Mouse (Mus musculus): ENCODE measurements around the gene Recql. TPM values are rescaled to one million over a fixed set of nuclear protein-coding genes. Genes with fewer than 3 reads are reported as not detected.

Gene Recql
- polyA plus RNA-seq, 1 experiment from 2014 or later, result 26.5 TPM

GRCm38 (mm10) chr6:142322881-142323280 lies 64.0 kb downstream of the Recql start, which contains the start of gene Slco1a5:
Gene Slco1a5 (minus strand): TSS chr6:142322981.
- H3K9ac ChIP-seq, result no peak within 1 kb of the TSS
- no peak within 1 kb of the TSS for H3K27ac ChIP-seq
- H3K27me3 ChIP-seq, result no peaks in the 10 kb centered on the region
- ATAC-seq (ENCODE audit: insufficient number of reproducible peaks, low FRiP score, low TSS enrichment, low read depth), result no peak
- no peak within 1 kb of the TSS for H3K4me2 ChIP-seq
- no peak within 1 kb of the TSS for H3K4me3 ChIP-seq
- 33% methylated on average over 4 of the region's 4 CpGs for WGBS
- no peaks in the 10 kb centered on the region for H3K9me3 ChIP-seq
- H3K4me1 ChIP-seq, result no peaks in the 10 kb centered on the region
- no peaks in the 10 kb centered on the region for H3K36me3 ChIP-seq

DNA sequence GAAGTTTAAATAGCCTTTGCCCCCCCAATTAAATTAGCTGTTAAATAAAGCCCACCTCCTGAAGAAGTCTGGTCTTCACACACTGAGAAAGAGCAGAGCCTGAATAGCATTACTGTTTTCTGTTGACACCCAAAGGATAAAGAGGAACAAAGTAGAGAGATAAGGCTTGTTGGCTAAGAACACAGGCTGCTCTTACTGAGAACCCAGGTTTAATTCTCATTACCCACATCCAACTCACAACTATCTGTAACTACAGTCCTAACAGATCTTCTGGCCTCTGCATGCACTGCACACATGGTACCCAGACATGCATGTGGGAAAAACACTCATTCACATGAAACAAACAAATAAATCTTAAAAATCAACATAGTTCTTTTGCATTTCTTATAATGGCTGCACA lies 69.8 kb downstream of the Recql start:
- no peaks in the 10 kb centered on the region for H3K27me3 ChIP-seq
- H3K4me2 ChIP-seq, result no peak overlapping the region
- H3K27ac ChIP-seq, result no peak overlapping the region
- H3K9me3 ChIP-seq, result no peaks in the 10 kb centered on the region
- H3K4me3 ChIP-seq, result no peak overlapping the region
- no peaks in the 10 kb centered on the region for H3K4me1 ChIP-seq
- H3K9ac ChIP-seq, result no peak overlapping the region
- no peak for ATAC-seq (ENCODE audit: insufficient number of reproducible peaks, low FRiP score, low TSS enrichment, low read depth)
- H3K36me3 ChIP-seq, result no peaks in the 10 kb centered on the region

- ATAC-seq (ENCODE audit: insufficient number of reproducible peaks, low FRiP score, low TSS enrichment, low read depth), result peak; percentile 48; the same call in 1 of the 2 replicates
- 84% methylated on average over 5 of the region's 5 CpGs for WGBS
- no peaks in the 10 kb centered on the region for H3K27me3 ChIP-seq
Observed at GRCm38 (mm10) chr6:142314285-142314684, 72.6 kb downstream of the Recql start.

DNA sequence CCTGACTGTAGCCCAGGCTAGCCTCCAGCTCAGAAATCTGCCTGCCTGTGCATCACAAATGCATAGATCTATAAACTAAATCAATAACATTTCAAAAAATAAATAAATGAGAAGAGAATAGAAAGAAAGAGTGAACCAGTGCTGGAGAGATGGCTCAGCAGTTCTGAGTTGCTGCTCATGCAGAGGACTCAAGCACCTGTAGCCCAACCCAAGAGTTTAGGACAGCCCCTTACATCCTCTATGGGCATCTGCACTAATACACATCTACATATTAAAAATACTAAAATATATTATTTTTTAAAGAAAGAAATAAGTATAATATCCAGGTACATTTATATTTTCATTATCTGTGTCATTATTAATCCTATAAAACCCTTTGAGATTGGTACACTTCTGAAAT lies 81.8 kb downstream of the Recql start:
- ATAC-seq (ENCODE audit: insufficient number of reproducible peaks, low FRiP score, low TSS enrichment, low read depth), result no peak
- Histone ChIP-seq H3K27ac (no peak overlapping the region), H3K4me2 (no peak overlapping the region), H3K4me3 (no peak overlapping the region), H3K9me3 (no peaks in the 10 kb centered on the region), H3K4me1 (no peaks in the 10 kb centered on the region), H3K27me3 (no peaks in the 10 kb centered on the region), H3K9ac (no peak overlapping the region), H3K36me3 (no peaks in the 10 kb centered on the region)

More at GRCm38 (mm10) chr6:142314285-142314684, 72.6 kb downstream of the Recql start:
- H3K27ac ChIP-seq, result no peak overlapping the region
- no peaks in the 10 kb centered on the region for H3K36me3 ChIP-seq
- H3K9me3 ChIP-seq, result no peaks in the 10 kb centered on the region
- H3K9ac ChIP-seq, result no peak overlapping the region
- no peaks in the 10 kb centered on the region for H3K4me1 ChIP-seq
- no peak overlapping the region for H3K4me3 ChIP-seq
- no peak overlapping the region for H3K4me2 ChIP-seq

Other genes with a start within 250 kb of the Recql start
- 0.31 TPM in 1 of 2 replicates, not detected in the other for gene Slco1a6, start 178.6 kb downstream of the Recql start, polyA plus RNA-seq (2015; fragmentation: Nextera tagmentation; extraction: Ambion mirVana)
- gene Iapp, start 88.7 kb downstream of the Recql start, polyA plus RNA-seq (2015; fragmentation: Nextera tagmentation; extraction: Ambion mirVana), result not detected in 2 replicates
- gene Slco1a5, start 64.1 kb downstream of the Recql start, polyA plus RNA-seq (2015; fragmentation: Nextera tagmentation; extraction: Ambion mirVana), result 0.56 and 0.78 TPM in 2 replicates
- 15.8 and 16.7 TPM in 2 replicates for gene Pyroxd1, start 41.4 kb downstream of the Recql start, polyA plus RNA-seq (2015; fragmentation: Nextera tagmentation; extraction: Ambion mirVana)
- 130 and 132 TPM in 2 replicates for gene Golt1b, start 134 bp upstream of the Recql start, polyA plus RNA-seq (2015; fragmentation: Nextera tagmentation; extraction: Ambion mirVana)
- gene Spx, start 26.4 kb upstream of the Recql start, polyA plus RNA-seq (2015; fragmentation: Nextera tagmentation; extraction: Ambion mirVana), result 0.65 and 0.76 TPM in 2 replicates
- not detected in 2 replicates for gene Gys2, start 86.0 kb upstream of the Recql start, polyA plus RNA-seq (2015; fragmentation: Nextera tagmentation; extraction: Ambion mirVana)
- 183 and 200 TPM in 2 replicates for gene Ldhb, start 120.9 kb upstream of the Recql start, polyA plus RNA-seq (2015; fragmentation: Nextera tagmentation; extraction: Ambion mirVana)
- 11.3 and 17.4 TPM in 2 replicates for gene Kcnj8, start 184.5 kb upstream of the Recql start, polyA plus RNA-seq (2015; fragmentation: Nextera tagmentation; extraction: Ambion mirVana)

Data from limb, embryonic 15.5 days (tissue).